Mouse (Mus musculus): ENCODE results near the gene Kctd6. TPM values are rescaled to one million over a fixed set of nuclear protein-coding genes. Genes with fewer than 3 reads are reported as not detected.

Kctd6 gene
- polyA plus RNA-seq, 1 experiment = 4.9 TPM

GRCm38 (mm10) chr14:8219876-8220275, 5.9 kb downstream of the Kctd6 start:
- Histone ChIP-seq H3K36me3 (ENCODE audit: control insufficient read depth, insufficient read depth, low read length) (peaks cover 4% of the 10 kb centered on the region; the same call in 1 of the 2 replicates), H3K4me1 (ENCODE audit: control insufficient read depth, insufficient read depth, insufficient read length) (peaks cover 8% of the 10 kb centered on the region; the same call in 1 of the 2 replicates), H3K4me3 (ENCODE audit: extremely low read depth, insufficient read depth, insufficient read length) (no peak overlapping the region), H3K27ac (ENCODE audit: insufficient read depth, low read length) (no peak overlapping the region), H3K27me3 (ENCODE audit: control insufficient read depth, insufficient read depth, low read length) (no peaks in the 10 kb centered on the region)
- 93% methylated on average over 11 of the region's 11 CpGs for WGBS
- no peak for DNase-seq (ENCODE audit: low read depth in 1 of 2, low spot score in 2 of 2)
- TF ChIP-seq POLR2A (IDR thresholded peaks at IDR 0.05; ENCODE audit: low read depth, low read length) (no peak), CTCF (IDR thresholded peaks at IDR 0.05; ENCODE audit: extremely low read depth, insufficient read depth, insufficient read length, insufficient replicate concordance) (no peak)

DNA sequence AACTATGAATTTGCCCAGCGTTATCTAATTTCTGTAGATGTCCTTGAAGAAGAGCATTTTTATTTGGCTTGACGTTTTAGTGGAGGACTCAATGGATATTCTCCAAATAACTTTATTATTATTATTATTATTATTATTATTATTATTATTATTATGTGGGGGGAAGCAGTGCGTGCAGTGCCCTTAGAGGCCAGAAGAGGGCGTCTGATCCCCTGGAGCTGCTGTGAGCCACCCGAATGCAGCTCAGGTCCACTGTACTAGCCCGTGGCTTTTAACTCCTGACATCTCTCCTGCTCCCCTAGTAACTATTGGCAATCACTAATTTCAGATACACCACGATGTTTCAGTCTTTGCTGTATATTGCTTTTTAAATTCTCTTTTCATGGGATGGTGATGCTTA, 6.4 kb downstream of the Kctd6 start:
- peak; percentile 33; the same call in 1 of the 2 replicates for TF ChIP-seq CTCF (IDR thresholded peaks at IDR 0.05; ENCODE audit: extremely low read depth, insufficient read depth, insufficient read length, insufficient replicate concordance)
- no peak for TF ChIP-seq POLR2A (IDR thresholded peaks at IDR 0.05; ENCODE audit: low read depth, low read length)

DNA sequence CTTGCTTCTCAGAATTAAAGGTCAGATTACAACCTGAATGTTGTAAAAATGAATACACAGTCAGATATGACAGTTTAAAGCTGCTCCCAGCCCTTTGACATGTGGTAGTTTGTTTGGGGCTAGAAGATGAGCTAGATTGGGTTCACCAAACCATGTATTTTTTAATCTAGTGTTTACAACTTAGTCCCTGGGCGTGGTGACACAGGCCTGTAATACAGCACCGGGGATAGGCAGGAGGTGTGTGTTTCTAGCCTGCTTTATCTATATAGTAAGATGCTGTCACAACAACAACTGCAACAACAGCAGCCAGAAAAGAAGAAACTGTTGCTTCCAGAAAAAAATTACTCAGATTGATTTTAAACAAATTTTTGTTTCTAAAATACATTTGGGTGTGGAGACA, 7.0 kb downstream of the Kctd6 start:
- no peak for DNase-seq (ENCODE audit: low read depth in 1 of 2, low spot score in 2 of 2)
- Histone ChIP-seq H3K27me3 (ENCODE audit: control insufficient read depth, insufficient read depth, low read length) (no peaks in the 10 kb centered on the region), H3K4me3 (ENCODE audit: extremely low read depth, insufficient read depth, insufficient read length) (no peak overlapping the region), H3K36me3 (ENCODE audit: control insufficient read depth, insufficient read depth, low read length) (peaks cover 4% of the 10 kb centered on the region; the same call in 1 of the 2 replicates), H3K4me1 (ENCODE audit: control insufficient read depth, insufficient read depth, insufficient read length) (peaks cover 6% of the 10 kb centered on the region; the same call in 1 of the 2 replicates), H3K27ac (ENCODE audit: insufficient read depth, low read length) (no peak overlapping the region)
- WGBS = 82% methylated on average over 2 of the region's 2 CpGs
- TF ChIP-seq CTCF (IDR thresholded peaks at IDR 0.05; ENCODE audit: extremely low read depth, insufficient read depth, insufficient read length, insufficient replicate concordance) (no peak), POLR2A (IDR thresholded peaks at IDR 0.05; ENCODE audit: low read depth, low read length) (no peak)

More for the DNA sequence above, 6.4 kb downstream of the Kctd6 start:
- Histone ChIP-seq H3K27ac (ENCODE audit: insufficient read depth, low read length) (no peak overlapping the region), H3K4me3 (ENCODE audit: extremely low read depth, insufficient read depth, insufficient read length) (no peak overlapping the region), H3K4me1 (ENCODE audit: control insufficient read depth, insufficient read depth, insufficient read length) (peaks cover 6% of the 10 kb centered on the region; the same call in 1 of the 2 replicates), H3K36me3 (ENCODE audit: control insufficient read depth, insufficient read depth, low read length) (peaks cover 4% of the 10 kb centered on the region; the same call in 1 of the 2 replicates), H3K27me3 (ENCODE audit: control insufficient read depth, insufficient read depth, low read length) (no peaks in the 10 kb centered on the region)
- no peak for DNase-seq (ENCODE audit: low read depth in 1 of 2, low spot score in 2 of 2)
- WGBS = 76% methylated on average over 7 of the region's 7 CpGs

DNA sequence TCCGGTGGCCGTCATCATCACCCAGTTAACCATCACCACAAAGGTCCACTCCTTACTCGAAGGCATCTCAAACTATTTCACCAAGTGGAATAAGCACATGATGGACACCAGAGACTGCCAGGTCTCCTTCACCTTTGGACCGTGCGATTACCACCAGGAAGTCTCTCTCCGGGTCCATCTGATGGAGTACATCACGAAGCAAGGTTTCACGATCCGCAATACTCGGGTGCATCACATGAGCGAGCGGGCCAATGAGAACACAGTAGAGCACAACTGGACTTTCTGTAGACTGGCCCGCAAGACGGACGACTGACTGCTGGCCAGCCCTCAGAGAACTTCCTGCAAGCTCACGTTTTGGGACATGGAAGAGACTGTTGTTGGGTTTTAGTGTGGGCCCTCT, 8.6 kb downstream of the Kctd6 start:
- H3K4me1 ChIP-seq (ENCODE audit: control insufficient read depth, insufficient read depth, insufficient read length) = peaks cover 6% of the 10 kb centered on the region; the same call in 1 of the 2 replicates
- no peak for DNase-seq (ENCODE audit: low read depth in 1 of 2, low spot score in 2 of 2)
- TF ChIP-seq CTCF (IDR thresholded peaks at IDR 0.05; ENCODE audit: extremely low read depth, insufficient read depth, insufficient read length, insufficient replicate concordance) = no peak
- no peak for TF ChIP-seq POLR2A (IDR thresholded peaks at IDR 0.05; ENCODE audit: low read depth, low read length)
- H3K4me3 ChIP-seq (ENCODE audit: extremely low read depth, insufficient read depth, insufficient read length) = no peak overlapping the region
- H3K27me3 ChIP-seq (ENCODE audit: control insufficient read depth, insufficient read depth, low read length) = no peaks in the 10 kb centered on the region
- H3K27ac ChIP-seq (ENCODE audit: insufficient read depth, low read length) = no peak overlapping the region
- peaks cover 4% of the 10 kb centered on the region; the same call in 1 of the 2 replicates for H3K36me3 ChIP-seq (ENCODE audit: control insufficient read depth, insufficient read depth, low read length)
- 95% methylated on average over 16 of the region's 16 CpGs for WGBS

DNA sequence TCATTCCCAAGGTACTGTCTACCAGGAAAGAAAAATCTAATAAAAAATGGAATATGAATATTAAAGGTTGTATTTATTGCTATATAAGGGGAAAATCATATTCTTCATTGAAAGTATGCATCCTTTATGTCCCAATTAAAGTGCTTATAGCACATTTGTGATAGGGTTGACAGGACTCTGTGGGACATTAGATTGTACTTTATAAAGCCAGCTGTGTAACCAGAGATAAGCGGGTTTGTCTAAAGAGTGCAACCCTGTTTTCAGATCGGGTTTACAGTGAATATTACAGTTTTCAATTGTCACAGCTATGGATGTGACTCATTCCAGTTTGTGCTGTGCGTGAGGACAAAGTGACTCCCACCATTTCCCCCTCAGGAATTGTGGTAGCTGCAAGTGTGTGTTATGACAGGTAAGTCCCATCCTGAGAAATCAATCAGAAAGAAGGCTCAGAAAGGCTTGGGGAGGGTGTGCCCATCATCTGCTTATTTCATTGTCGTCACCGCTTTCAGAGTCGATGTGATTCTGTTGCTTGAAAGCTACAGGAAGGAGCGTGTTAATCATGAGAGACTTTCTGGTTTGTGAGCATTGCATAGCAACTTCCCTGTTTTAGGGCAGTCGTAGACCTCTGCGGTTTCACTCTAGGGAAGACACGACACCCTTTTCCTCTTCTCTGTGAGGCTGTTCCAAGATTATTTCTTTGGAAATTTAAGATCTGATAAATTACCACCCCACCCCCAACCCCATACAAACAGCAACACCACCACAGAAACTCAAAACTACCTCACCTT, 9.8 kb downstream of the Kctd6 start:
- H3K27me3 ChIP-seq (ENCODE audit: control insufficient read depth, insufficient read depth, low read length) = no peaks in the 10 kb centered on the region
- peak in 1 of 2 experiments; percentile 25 for DNase-seq (ENCODE audit: low read depth in 1 of 2, low spot score in 2 of 2)
- H3K4me3 ChIP-seq (ENCODE audit: extremely low read depth, insufficient read depth, insufficient read length) = no peak overlapping the region
- no peak for TF ChIP-seq POLR2A (IDR thresholded peaks at IDR 0.05; ENCODE audit: low read depth, low read length)
- 24% methylated on average over 10 of the region's 10 CpGs for WGBS
- H3K4me1 ChIP-seq (ENCODE audit: control insufficient read depth, insufficient read depth, insufficient read length) = peaks cover under 1% of the 10 kb centered on the region; the same call in 1 of the 2 replicates
- H3K36me3 ChIP-seq (ENCODE audit: control insufficient read depth, insufficient read depth, low read length) = peaks cover 4% of the 10 kb centered on the region; the same call in 1 of the 2 replicates
- no peak overlapping the region for H3K27ac ChIP-seq (ENCODE audit: insufficient read depth, low read length)

- TF ChIP-seq CTCF (IDR thresholded peaks at IDR 0.05; ENCODE audit: extremely low read depth, insufficient read depth, insufficient read length, insufficient replicate concordance) (no peak), POLR2A (IDR thresholded peaks at IDR 0.05; ENCODE audit: low read depth, low read length) (no peak)
- no peak for DNase-seq (ENCODE audit: low read depth in 1 of 2, low spot score in 2 of 2)
- Histone ChIP-seq H3K4me1 (ENCODE audit: control insufficient read depth, insufficient read depth, insufficient read length) (no peaks in the 10 kb centered on the region), H3K4me3 (ENCODE audit: extremely low read depth, insufficient read depth, insufficient read length) (no peak overlapping the region), H3K27me3 (ENCODE audit: control insufficient read depth, insufficient read depth, low read length) (no peaks in the 10 kb centered on the region), H3K27ac (ENCODE audit: insufficient read depth, low read length) (no peak overlapping the region), H3K36me3 (ENCODE audit: control insufficient read depth, insufficient read depth, low read length) (peaks cover 4% of the 10 kb centered on the region; the same call in 1 of the 2 replicates)
- WGBS = 84% methylated on average over 2 of the region's 2 CpGs
These were observed 10.9 kb downstream of the Kctd6 start for GRCm38 (mm10) chr14:8224805-8225204.
